Comparison of ENCODE assay signal across 14 mouse cellular contexts in the genomic region with DNA sequence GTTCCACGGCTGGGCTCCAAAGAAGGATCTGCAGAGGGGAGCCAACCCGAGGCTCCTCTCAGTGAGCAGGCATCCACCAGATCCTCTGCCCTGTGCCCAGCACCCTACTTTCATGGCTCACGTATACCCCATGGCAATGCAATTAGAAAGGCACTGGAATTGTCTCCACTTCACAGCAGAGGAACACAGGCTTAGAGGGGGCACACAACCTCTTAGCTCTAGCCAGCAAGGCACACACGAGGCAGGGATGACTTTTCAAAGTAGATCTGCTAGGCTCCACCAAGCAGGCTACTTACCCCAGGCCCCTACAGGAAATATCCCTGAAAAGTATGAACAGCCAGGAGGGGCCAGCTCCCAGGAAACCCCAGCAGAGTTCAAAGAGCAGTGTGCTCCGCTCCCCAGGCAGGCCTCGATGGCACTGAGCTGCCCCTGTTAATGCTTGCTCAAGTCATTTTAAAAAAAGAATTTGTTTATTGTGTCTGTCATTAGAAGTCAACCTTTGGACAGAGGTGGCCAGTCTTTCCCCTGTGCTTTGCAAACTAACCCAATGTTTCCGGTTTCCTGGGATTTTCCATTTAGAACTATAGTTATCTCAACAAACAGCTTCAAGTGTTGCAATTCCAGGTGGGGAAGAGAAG.
DNase-seq lines count a peak whose midpoint lies in the region; ATAC-seq and TF ChIP-seq lines count a peak whose summit lies in the region.
"Had no signal": no experiment of that assay in that cellular context is flagged by ENCODE, and none has a peak within 500 bp of the region (broad histone marks: within the 10 kb centered on the region; RNA-seq: fewer than 3 reads in every experiment).

No protein-coding gene starts in this region.

- DNase-seq in heart, embryonic 10.5 days (ENCODE audit: low spot score): no peak
- DNase-seq in heart, postnatal 14 days: no peak
- DNase-seq in lung, postnatal 0 days (ENCODE audit: low spot score): no peak
- DNase-seq in lung, postnatal 36 days: no peak
- DNase-seq in liver, postnatal 0 days: no peak
- no peak for DNase-seq in neural tube, embryonic 10.5 days (ENCODE audit: extremely low spot score, low spot score)
- DNase-seq in left cerebral cortex, postnatal 36 days (ENCODE audit: low spot score in 2 of 2): no peak
- DNase-seq: adrenal gland, adult 2 months; embryo, embryonic 11 days; gastrocnemius, postnatal 10 days; lung, adult 2 months; thymus, postnatal 14 days had no signal

- no peaks in the 10 kb centered on the region for H3K27me3 ChIP-seq in heart, embryonic 10.5 days (ENCODE audit: insufficient read depth, poor library complexity, severe bottlenecking)
- no peaks in the 10 kb centered on the region for H3K27me3 ChIP-seq in lung, postnatal 0 days (replicated peaks; ENCODE audit: insufficient read depth, low read length)
- H3K27me3 ChIP-seq in kidney, embryonic 15.5 days: no peaks in the 10 kb centered on the region
- no peaks in the 10 kb centered on the region for H3K27me3 ChIP-seq in liver, postnatal 0 days (ENCODE audit: insufficient read depth, low read length)

- H3K9me3 ChIP-seq in heart, embryonic 10.5 days: no peaks in the 10 kb centered on the region
- no peaks in the 10 kb centered on the region for H3K9me3 ChIP-seq in lung, postnatal 0 days (ENCODE audit: low read length)
- no peaks in the 10 kb centered on the region for H3K9me3 ChIP-seq in kidney, embryonic 15.5 days (replicated peaks)
- H3K9me3 ChIP-seq in liver, postnatal 0 days (ENCODE audit: low read length): no peaks in the 10 kb centered on the region; the same call in 1 of the 2 replicates

- WGBS in heart, embryonic 10.5 days: 63% methylated on average over 7 of the region's 7 CpGs
- 57% methylated on average over 7 of the region's 7 CpGs for WGBS in lung, postnatal 0 days
- WGBS in kidney, embryonic 15.5 days: 59% methylated on average over 7 of the region's 7 CpGs
- 34% methylated on average over 7 of the region's 7 CpGs for WGBS in liver, postnatal 0 days (ENCODE audit: insufficient replicate concordance)

- TF ChIP-seq CTCF in lung, postnatal 0 days (IDR thresholded peaks at IDR 0.05): no peak
- no peak for TF ChIP-seq CTCF in liver, postnatal 0 days (IDR thresholded peaks at IDR 0.05; ENCODE audit: low read depth)

- H3K4me1 ChIP-seq in heart, embryonic 10.5 days: peaks cover 86% of the 10 kb centered on the region
- H3K4me1 ChIP-seq in lung, postnatal 0 days (ENCODE audit: insufficient read depth, low read depth, low read length): peaks cover 16% of the 10 kb centered on the region; the same call in 1 of the 2 replicates
- H3K4me1 ChIP-seq in kidney, embryonic 15.5 days: peaks cover 87% of the 10 kb centered on the region
- H3K4me1 ChIP-seq in liver, postnatal 0 days (ENCODE audit: insufficient read depth): peaks cover 74% of the 10 kb centered on the region

- no peak overlapping the region for H3K4me3 ChIP-seq in heart, embryonic 10.5 days
- H3K4me3 ChIP-seq in lung, postnatal 0 days (ENCODE audit: low read depth, low read length): no peak overlapping the region
- H3K4me3 ChIP-seq in kidney, embryonic 15.5 days (replicated peaks): no peak overlapping the region
- H3K4me3 ChIP-seq in liver, postnatal 0 days (ENCODE audit: low read depth, low read length): no peak overlapping the region
- H3K4me3 ChIP-seq: left cerebral cortex, adult 2 months had no signal

- intact Hi-C loops in heart, postnatal 14 days (cut with DNase I): loop anchor here (5.0 kb wide), 1 partner anchor 38 kb away; no protein-coding TSS in a partner anchor
- intact Hi-C loops in left cerebral cortex, postnatal 36 days (cut with DNase I): no loop called here

- H3K4me2 ChIP-seq in lung, postnatal 0 days (replicated peaks; ENCODE audit: low read depth, low read length): no peak overlapping the region
- no peak overlapping the region for H3K4me2 ChIP-seq in kidney, embryonic 15.5 days
- peak overlapping the region; percentile 53 for H3K4me2 ChIP-seq in liver, postnatal 0 days (ENCODE audit: low read depth, low read length)

- H3K36me3 ChIP-seq in heart, embryonic 10.5 days: peaks cover 45% of the 10 kb centered on the region
- H3K36me3 ChIP-seq in lung, postnatal 0 days (ENCODE audit: insufficient read depth, low read length): no peaks in the 10 kb centered on the region
- peaks cover 26% of the 10 kb centered on the region for H3K36me3 ChIP-seq in kidney, embryonic 15.5 days
- H3K36me3 ChIP-seq in liver, postnatal 0 days (replicated peaks; ENCODE audit: insufficient read depth, low read length): no peaks in the 10 kb centered on the region

- TF ChIP-seq EP300 in lung, postnatal 0 days (IDR thresholded peaks at IDR 0.05): no peak
- TF ChIP-seq EP300 in liver, postnatal 0 days (IDR thresholded peaks at IDR 0.05; ENCODE audit: low read depth): 0 out of 2 replicates have a peak, but pooled peaks have one; percentile 33

- H3K27ac ChIP-seq in heart, embryonic 10.5 days: 0 out of 2 replicates have a peak overlapping the region, but pooled peaks have one; percentile 0
- H3K27ac ChIP-seq in lung, postnatal 0 days (ENCODE audit: low read length): 0 out of 2 replicates have a peak overlapping the region, but pooled peaks have one; percentile 26
- peak overlapping the region; percentile 77 for H3K27ac ChIP-seq in kidney, embryonic 15.5 days
- peak overlapping the region; percentile 64 for H3K27ac ChIP-seq in liver, postnatal 0 days (ENCODE audit: low read depth)
- H3K27ac ChIP-seq: left cerebral cortex, adult 2 months had no signal

- no peak overlapping the region for H3K9ac ChIP-seq in lung, postnatal 0 days (replicated peaks; ENCODE audit: low read depth)
- H3K9ac ChIP-seq in kidney, embryonic 15.5 days: no peak overlapping the region
- H3K9ac ChIP-seq in liver, postnatal 0 days (replicated peaks): 0 out of 2 replicates have a peak overlapping the region, but pooled peaks have one; percentile 39

- no peak for ATAC-seq in lung, postnatal 0 days
- peak; percentile 30; the same call in 1 of the 2 replicates for ATAC-seq in kidney, embryonic 15.5 days (replicated peaks; ENCODE audit: low FRiP score)
- ATAC-seq in liver, postnatal 0 days: peak; percentile 75

Comparison
In these comparisons a context has a peak if more than half of its experiments do, and no peak if none do; other contexts are left out.
1. H3K27ac ChIP-seq: peak in every context shown above with its lines; median percentile 77 in kidney, embryonic 15.5 days; 64 in liver, postnatal 0 days; 26 in lung, postnatal 0 days; 0 in heart, embryonic 10.5 days.